Mouse (Mus musculus): ENCODE data around the gene Cyfip1.

DNA sequence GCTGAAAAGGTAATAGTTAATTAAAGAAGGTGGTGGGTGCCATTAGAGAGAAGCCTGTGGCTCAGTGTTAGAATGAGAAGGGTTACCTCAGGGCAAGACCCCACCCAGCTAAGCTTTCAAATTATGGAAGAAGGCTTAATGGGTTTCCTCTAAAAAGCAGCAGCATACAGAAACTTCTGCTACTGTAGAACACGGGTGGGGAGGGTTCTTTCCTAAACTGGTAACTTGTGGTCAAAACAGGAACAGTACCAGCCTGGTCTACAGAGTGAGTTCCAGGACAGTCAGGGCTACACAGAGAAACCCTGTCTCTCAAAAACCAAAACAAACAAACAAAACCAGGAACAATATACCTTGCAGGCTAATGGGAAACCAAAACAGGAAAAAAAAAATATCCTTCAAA, 127.9 kb downstream of the Cyfip1 start:
- no peak for TF ChIP-seq CTCF (IDR thresholded peaks at IDR 0.05; ENCODE audit: borderline replicate concordance, extremely low read depth, insufficient read depth, insufficient read length)
- TF ChIP-seq POLR2A (IDR thresholded peaks at IDR 0.05; ENCODE audit: borderline replicate concordance, extremely low read depth, insufficient read depth, insufficient read length, poor library complexity, severe bottlenecking), result no peak
